Mouse (Mus musculus): Measurements from ENCODE around the gene Naa35. TPM values are rescaled to one million over a fixed set of nuclear protein-coding genes. Genes with fewer than 3 reads are reported as not detected.

Naa35 gene
- polyA plus RNA-seq, 1 experiment from 2014 or later = 130 TPM

DNA sequence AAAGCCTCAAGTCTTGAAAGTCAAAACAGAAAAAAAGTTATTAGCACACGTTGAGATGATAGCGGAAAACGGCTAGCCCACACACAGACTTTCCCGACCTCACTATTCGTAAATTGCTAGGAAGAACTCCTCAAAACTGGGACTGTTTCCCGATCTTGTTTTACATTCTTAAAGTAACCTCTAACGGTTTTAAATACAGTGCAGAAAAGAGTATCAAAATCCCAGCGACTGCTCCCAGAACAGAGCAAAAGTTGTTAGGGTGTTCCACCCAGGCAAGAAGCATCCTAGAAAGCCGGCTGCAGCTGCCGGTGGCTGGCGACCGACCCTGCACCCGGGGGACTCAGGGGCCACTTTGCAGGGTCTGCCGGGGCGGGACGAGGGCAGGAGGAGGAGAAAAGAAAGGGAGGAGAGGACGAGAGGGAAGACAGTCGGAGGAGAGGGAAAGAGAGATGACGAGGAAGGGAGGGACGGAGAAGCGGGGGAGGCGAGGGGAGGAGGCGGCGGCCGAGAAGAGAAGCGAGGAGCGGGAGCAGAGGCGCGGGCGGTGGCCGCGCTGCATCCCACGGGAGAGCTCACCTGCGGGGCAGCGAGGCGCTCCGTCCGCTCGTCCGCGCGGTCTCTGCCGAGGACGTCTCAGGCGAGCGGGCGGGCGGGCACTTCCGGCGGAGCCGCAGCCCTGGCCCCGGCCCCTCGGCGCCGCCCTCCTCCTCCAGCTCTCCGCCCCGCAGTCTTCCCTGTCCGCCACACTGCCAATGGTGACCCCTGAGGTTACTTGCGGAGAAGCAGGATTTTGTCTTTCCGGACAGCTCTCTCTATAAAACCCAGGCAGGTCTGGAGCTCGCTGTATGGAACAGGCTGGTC, 90.3 kb downstream of the Naa35 start, which contains the start of gene Golm1:
TSS of gene Golm1 (minus strand) at position 661 of the 861 bp plus-strand sequence.
- Histone ChIP-seq H3K4me1 (replicated peaks) (peaks cover 34% of the 10 kb centered on the region), H3K9ac (peak within 1 kb of the TSS; percentile 89), H3K27ac (replicated peaks) (peak within 1 kb of the TSS; percentile 85), H3K4me3 (peak within 1 kb of the TSS; percentile 80), H3K4me2 (peak within 1 kb of the TSS; percentile 81), H3K9me3 (no peaks in the 10 kb centered on the region), H3K27me3 (no peaks in the 10 kb centered on the region), H3K36me3 (no peaks in the 10 kb centered on the region)
- ATAC-seq (ENCODE audit: low read depth) = peak; percentile 81
- WGBS = under 1% methylated on average over 43 of the region's 61 CpGs

DNA sequence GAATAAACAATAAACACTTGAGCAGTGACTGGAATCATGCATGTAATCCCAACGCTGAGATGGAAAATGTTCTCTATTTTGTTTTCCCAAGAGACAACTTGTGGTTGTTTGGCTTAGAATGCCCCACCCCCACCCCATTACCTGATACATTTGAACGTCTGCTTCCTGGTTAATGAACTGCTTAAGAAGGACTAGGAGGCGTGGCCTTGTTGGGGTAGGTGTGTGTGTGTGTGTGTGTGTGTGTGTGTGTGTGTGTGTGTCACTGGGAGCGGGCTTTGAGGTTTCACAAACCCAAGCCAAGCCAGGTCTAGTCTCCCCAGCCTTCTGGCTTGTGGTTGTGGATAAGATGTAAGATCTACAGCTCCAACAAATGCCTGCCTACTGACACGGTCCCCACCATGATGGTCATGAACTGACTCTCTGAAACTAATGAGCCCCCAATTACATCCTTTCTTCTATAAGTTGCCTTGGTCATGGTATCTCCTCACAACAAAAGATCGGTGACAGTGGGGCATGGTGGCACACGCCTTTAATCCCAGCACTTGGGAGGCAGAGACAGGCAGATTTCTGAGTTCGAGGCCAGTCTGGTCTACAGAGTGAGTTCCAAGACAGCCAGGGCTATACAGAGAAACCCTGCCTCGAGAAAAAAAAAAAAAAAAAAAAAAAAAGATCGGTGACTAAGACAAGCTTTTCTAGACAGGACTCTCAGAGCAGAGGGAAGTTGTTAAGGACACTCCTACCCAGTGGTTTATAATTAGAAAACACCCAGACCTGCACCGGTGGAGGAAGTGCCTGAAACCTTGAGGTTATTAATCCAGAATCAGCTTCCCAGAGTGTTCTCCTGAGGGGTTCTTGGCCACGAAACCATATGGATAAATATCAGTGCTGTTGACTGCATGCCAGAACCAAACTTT, 91.5 kb downstream of the Naa35 start:
- Histone ChIP-seq H3K27me3 (no peaks in the 10 kb centered on the region), H3K4me3 (peak overlapping the region; percentile 80; the same call in 1 of the 2 replicates), H3K9ac (no peak overlapping the region), H3K9me3 (no peaks in the 10 kb centered on the region), H3K4me2 (no peak overlapping the region), H3K4me1 (replicated peaks) (peaks cover 27% of the 10 kb centered on the region), H3K27ac (replicated peaks) (no peak overlapping the region), H3K36me3 (no peaks in the 10 kb centered on the region)
- ATAC-seq (ENCODE audit: low read depth) = no peak
- 73% methylated on average over 12 of the region's 12 CpGs for whole genome bisulfite sequencing

DNA sequence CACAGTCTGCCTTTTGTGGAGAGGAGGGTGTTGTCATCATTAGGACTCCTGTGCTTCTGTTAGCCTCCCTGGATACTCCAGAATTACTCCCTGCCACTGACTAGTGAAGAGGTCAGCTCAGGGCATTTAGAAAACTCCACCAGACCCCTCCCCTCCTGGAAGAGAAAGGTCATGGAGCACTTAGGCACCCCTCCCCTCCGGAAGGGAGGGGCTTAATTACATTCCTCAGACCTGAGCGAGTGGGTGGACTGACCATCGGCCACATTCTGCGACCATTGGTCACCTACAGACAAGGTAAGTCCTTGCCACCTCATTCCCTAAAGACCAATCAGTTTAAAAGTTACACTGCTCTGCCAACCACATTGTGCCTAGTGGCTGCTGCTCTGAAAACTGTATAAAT, 94.2 kb downstream of the Naa35 start:
- no peak overlapping the region for H3K4me3 ChIP-seq
- no peak overlapping the region for H3K27ac ChIP-seq (replicated peaks)
- no peaks in the 10 kb centered on the region for H3K9me3 ChIP-seq
- no peak overlapping the region for H3K9ac ChIP-seq
- no peak overlapping the region for H3K4me2 ChIP-seq
- H3K27me3 ChIP-seq = no peaks in the 10 kb centered on the region
- WGBS = 52% methylated on average over 4 of the region's 4 CpGs
- H3K36me3 ChIP-seq = no peaks in the 10 kb centered on the region
- no peak for ATAC-seq (ENCODE audit: low read depth)
- H3K4me1 ChIP-seq (replicated peaks) = peaks cover 6% of the 10 kb centered on the region

DNA sequence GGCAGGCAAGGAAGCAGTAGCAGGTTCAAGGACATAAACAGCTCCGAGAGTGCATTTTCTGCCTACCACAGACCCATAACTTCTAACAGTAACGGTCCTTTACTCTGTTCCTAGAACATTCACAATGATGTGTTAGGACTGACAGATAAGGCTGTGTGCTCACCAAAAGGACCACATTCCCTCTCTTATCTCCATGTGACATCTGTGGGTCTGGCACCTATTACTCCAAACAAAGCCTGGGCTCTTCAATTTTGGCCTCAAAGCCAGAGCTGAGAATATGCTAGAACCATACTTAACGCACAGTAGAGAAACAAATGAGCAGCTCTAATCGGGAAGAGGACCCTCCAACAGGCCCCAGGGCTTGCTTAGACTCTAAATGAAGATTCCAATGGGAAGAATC, 94.8 kb downstream of the Naa35 start:
- H3K4me3 ChIP-seq = no peak overlapping the region
- H3K9me3 ChIP-seq = no peaks in the 10 kb centered on the region
- H3K27me3 ChIP-seq = no peaks in the 10 kb centered on the region
- no peaks in the 10 kb centered on the region for H3K36me3 ChIP-seq
- ATAC-seq (ENCODE audit: low read depth) = no peak
- WGBS = 76% methylated on average over 4 of the region's 4 CpGs
- no peak overlapping the region for H3K27ac ChIP-seq (replicated peaks)
- no peak overlapping the region for H3K4me2 ChIP-seq
- H3K4me1 ChIP-seq (replicated peaks) = 0 out of 2 replicates have a peak, but pooled peaks cover under 1% of the 10 kb centered on the region
- no peak overlapping the region for H3K9ac ChIP-seq

DNA sequence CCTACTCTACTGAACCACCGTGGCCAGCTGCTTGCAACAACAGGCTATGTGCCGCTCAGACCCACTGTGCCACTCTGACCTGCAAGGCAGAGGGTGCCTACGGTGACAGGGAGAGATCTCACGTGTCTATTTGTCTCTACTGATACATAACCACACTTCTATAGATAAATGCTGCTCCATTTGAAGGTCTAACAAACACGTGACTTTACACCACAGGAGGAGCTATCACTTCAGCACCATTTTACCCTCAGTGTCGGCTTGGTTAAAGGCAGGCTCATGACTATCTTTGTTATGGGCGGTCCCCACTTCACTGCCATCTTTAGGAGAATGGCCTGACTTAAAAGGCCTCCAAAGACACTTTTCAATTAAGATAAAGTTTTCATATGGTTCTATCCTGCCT, 97.6 kb downstream of the Naa35 start:
- Histone ChIP-seq H3K4me2 (no peak overlapping the region), H3K4me3 (no peak overlapping the region), H3K9me3 (no peaks in the 10 kb centered on the region), H3K27me3 (no peaks in the 10 kb centered on the region), H3K36me3 (no peaks in the 10 kb centered on the region), H3K27ac (replicated peaks) (no peak overlapping the region), H3K4me1 (replicated peaks) (no peaks in the 10 kb centered on the region), H3K9ac (no peak overlapping the region)
- ATAC-seq (ENCODE audit: low read depth) = no peak
- 38% methylated on average over 7 of the region's 7 CpGs for WGBS

DNA sequence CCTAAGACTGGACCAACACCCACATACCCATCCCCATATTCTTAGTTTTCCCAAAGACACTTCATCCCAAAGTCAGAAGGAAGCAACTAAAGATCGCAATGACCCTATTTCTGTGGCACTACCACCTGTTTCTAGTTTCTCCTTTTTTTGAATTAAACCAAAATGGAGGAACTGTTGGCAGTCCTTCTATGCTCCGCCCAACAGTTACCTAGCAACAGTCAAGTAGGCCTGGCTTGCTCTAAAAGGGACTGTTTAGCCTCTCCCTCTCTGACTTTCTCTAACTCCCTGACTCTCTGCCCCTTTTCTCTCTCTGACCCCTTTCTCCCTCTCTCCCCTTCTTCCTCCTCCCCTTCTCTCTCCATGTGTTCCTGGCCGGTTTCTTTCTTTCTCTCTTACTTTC, 100.2 kb downstream of the Naa35 start:
- Histone ChIP-seq H3K36me3 (no peaks in the 10 kb centered on the region), H3K27ac (replicated peaks) (no peak overlapping the region), H3K27me3 (no peaks in the 10 kb centered on the region), H3K4me1 (replicated peaks) (no peaks in the 10 kb centered on the region), H3K4me3 (no peak overlapping the region), H3K9ac (no peak overlapping the region), H3K9me3 (no peaks in the 10 kb centered on the region), H3K4me2 (no peak overlapping the region)
- WGBS = 93% methylated on average over 3 of the region's 3 CpGs
- ATAC-seq (ENCODE audit: low read depth) = no peak

Other genes with a start within 250 kb of the Naa35 start
- gene Agtpbp1, start within 50 bp of the Naa35 start, polyA plus RNA-seq (2015; fragmentation: Nextera tagmentation; extraction: Ambion mirVana) = 64.8 and 66.2 TPM in 2 replicates
- gene Golm1, start 90.6 kb downstream of the Naa35 start, polyA plus RNA-seq (2015; fragmentation: Nextera tagmentation; extraction: Ambion mirVana) = 44.4 and 48.5 TPM in 2 replicates
- gene 4921517D22Rik, start 108.8 kb downstream of the Naa35 start, polyA plus RNA-seq (2015; fragmentation: Nextera tagmentation; extraction: Ambion mirVana) = not detected in 2 replicates
- gene Spata31d1a, start 125.1 kb downstream of the Naa35 start, polyA plus RNA-seq (2015; fragmentation: Nextera tagmentation; extraction: Ambion mirVana) = 0.03 TPM in 1 of 2 replicates, not detected in the other
- gene Spata31d1b, start 127.0 kb downstream of the Naa35 start, polyA plus RNA-seq (2015; fragmentation: Nextera tagmentation; extraction: Ambion mirVana) = not detected in 2 replicates
- gene Spata31d1d, start 146.5 kb downstream of the Naa35 start, polyA plus RNA-seq (2015; fragmentation: Nextera tagmentation; extraction: Ambion mirVana) = not detected in 2 replicates
- 0.17 TPM in 1 of 2 replicates, not detected in the other for gene 1700014D04Rik, start 161.5 kb downstream of the Naa35 start, polyA plus RNA-seq (2015; fragmentation: Nextera tagmentation; extraction: Ambion mirVana)
- 153 and 154 TPM in 2 replicates for gene Isca1, start 184.6 kb downstream of the Naa35 start, polyA plus RNA-seq (2015; fragmentation: Nextera tagmentation; extraction: Ambion mirVana)
- gene Gm49354, start 197.0 kb downstream of the Naa35 start, polyA plus RNA-seq (2015; fragmentation: Nextera tagmentation; extraction: Ambion mirVana) = not detected in 2 replicates
- 45.5 and 50.5 TPM in 2 replicates for gene Tut7, start 237.9 kb downstream of the Naa35 start, polyA plus RNA-seq (2015; fragmentation: Nextera tagmentation; extraction: Ambion mirVana)